Mouse (Mus musculus) cerebellum, adult 2 months (tissue): ENCODE data around the gene Pcp4l1. TPM values are rescaled to one million over a fixed set of nuclear protein-coding genes. Genes with fewer than 3 reads are reported as not detected.

Experiments used
- DNase-seq, 2 experiments: peaks; one replicate each; pipeline ENCODE4 v3.0.0; 2021
- H3K27ac ChIP-seq: fragments of 200-500 bp; 2 replicates; pipeline ENCODE4 v1.5.1; 2012; ENCODE audit warnings: low read length, control low read depth, inconsistent platforms; ENCODE audit not compliant: insufficient read depth
- H3K27me3 ChIP-seq: fragments of 200-500 bp; 2 replicates; pipeline ENCODE4 v1.6.1; 2012; ENCODE audit warnings: inconsistent platforms, mild to moderate bottlenecking, low read length, moderate library complexity; ENCODE audit not compliant: control insufficient read depth, insufficient read depth
- H3K4me1 ChIP-seq: fragments of 200-500 bp; 2 replicates; pipeline ENCODE4 v1.6.1; 2011; ENCODE audit warnings: low read length; ENCODE audit not compliant: control insufficient read depth, insufficient read depth
- H3K4me3 ChIP-seq: fragments of 200-500 bp; replicated peaks from 2 replicates; pipeline ENCODE3; 2011; ENCODE audit warnings: mild to moderate bottlenecking, low read depth, low read length, control low read depth; ENCODE audit not compliant: insufficient read depth
- CTCF ChIP-seq: fragments of 200-500 bp; IDR thresholded peaks from 2 replicates; pipeline ENCODE4 v1.5.1; 2011; ENCODE audit warnings: low read depth, mild to moderate bottlenecking, control low read depth, low read length, moderate library complexity, borderline replicate concordance; ENCODE audit not compliant: insufficient read depth
- POLR2A ChIP-seq: fragments of 200-500 bp; IDR thresholded peaks from 2 replicates; pipeline ENCODE4 v1.6.1; 2011; ENCODE audit warnings: low read length, control low read depth, borderline replicate concordance; ENCODE audit not compliant: insufficient read depth
- WGBS: fragments of 180-500 bp; shearing (Covaris S2); methylation state at CpG from one replicate; pipeline ENCODE4 v1.1.7; 2018; 5-methylcytosine and 5-hydroxymethylcytosine counted together
- polyA plus RNA-seq: library from polyadenylated mRNA; depleted of rRNA; stranded (reverse); fragments of >200 nt; gene quantifications from 2 replicates; pipeline ENCODE4 v1.2.3, GENCODE M21; 2012

Pcp4l1 gene
- polyA plus RNA-seq, 1 experiment, result 252 TPM

- no peak within 1 kb of the TSS for H3K27ac ChIP-seq
- DNase-seq, result no peak
- no peaks in the 10 kb centered on the region for H3K27me3 ChIP-seq
- WGBS, result 84% methylated on average over 5 of the region's 5 CpGs
- no peak within 1 kb of the TSS for H3K4me3 ChIP-seq
- H3K4me1 ChIP-seq, result no peaks in the 10 kb centered on the region
- TF ChIP-seq CTCF, result no peak
- TF ChIP-seq POLR2A, result no peak
Observed at GRCm38 (mm10) chr1:171224857-171225256, 28.8 kb upstream of the Pcp4l1 start, which contains the start of gene Apoa2. Gene Apoa2 (plus strand): TSS chr1:171225054.

- 89% methylated on average over 2 of the region's 2 CpGs for WGBS
- H3K4me3 ChIP-seq, result no peak overlapping the region
- H3K4me1 ChIP-seq, result no peaks in the 10 kb centered on the region
- TF ChIP-seq CTCF, result no peak
- no peak for DNase-seq
- no peaks in the 10 kb centered on the region for H3K27me3 ChIP-seq
- H3K27ac ChIP-seq, result no peak overlapping the region
Observed at GRCm38 (mm10) chr1:171223796-171224195, 27.7 kb upstream of the Pcp4l1 start.

- H3K4me3 ChIP-seq, result no peak overlapping the region
- DNase-seq, result no peak
- 80% methylated on average over 6 of the region's 6 CpGs for WGBS
- H3K27me3 ChIP-seq, result no peaks in the 10 kb centered on the region
- no peak for TF ChIP-seq CTCF
- no peak for TF ChIP-seq POLR2A
- no peak overlapping the region for H3K27ac ChIP-seq
- H3K4me1 ChIP-seq, result no peaks in the 10 kb centered on the region
Observed at GRCm38 (mm10) chr1:171223168-171223567, 27.1 kb upstream of the Pcp4l1 start.

GRCm38 (mm10) chr1:171222238-171223155 is 26.4 kb upstream of the Pcp4l1 start, which contains the start of gene Tomm40l:
Gene Tomm40l (minus strand): TSS chr1:171222514.
- H3K27me3 ChIP-seq, result no peaks in the 10 kb centered on the region

GRCm38 (mm10) chr1:171221281-171222193 is 25.5 kb upstream of the Pcp4l1 start:
- Histone ChIP-seq H3K4me1 (no peaks in the 10 kb centered on the region), H3K4me3 (peak overlapping the region; percentile 89), H3K27ac (peak overlapping the region; percentile 35; the same call in 1 of the 2 replicates), H3K27me3 (no peaks in the 10 kb centered on the region)
- 5% methylated on average over 22 of the region's 22 CpGs for WGBS
- TF ChIP-seq POLR2A, result no peak
- DNase-seq, result peak; percentile 27 to 29

More at GRCm38 (mm10) chr1:171222238-171223155, 26.4 kb upstream of the Pcp4l1 start, which contains the start of gene Tomm40l:
- DNase-seq, result peak; percentile 93 to 99
- WGBS, result 2% methylated on average over 28 of the region's 28 CpGs
- no peaks in the 10 kb centered on the region for H3K4me1 ChIP-seq
- peak within 1 kb of the TSS; percentile 89 for H3K4me3 ChIP-seq
- peak within 1 kb of the TSS; percentile 35; the same call in 1 of the 2 replicates for H3K27ac ChIP-seq
- peak; percentile 48; the same call in 1 of the 2 replicates for TF ChIP-seq POLR2A
- TF ChIP-seq CTCF, result peak; percentile 30; the same call in 1 of the 2 replicates

GRCm38 (mm10) chr1:171220871-171221270 is 24.8 kb upstream of the Pcp4l1 start:
- DNase-seq, result peak; percentile 82 to 87
- peak overlapping the region; percentile 31 for H3K4me3 ChIP-seq
- peak; percentile 91 for TF ChIP-seq CTCF
- TF ChIP-seq POLR2A, result no peak
- no peaks in the 10 kb centered on the region for H3K27me3 ChIP-seq
- WGBS, result 2% methylated on average over 10 of the region's 10 CpGs
- no peaks in the 10 kb centered on the region for H3K4me1 ChIP-seq
- no peak overlapping the region for H3K27ac ChIP-seq

GRCm38 (mm10) chr1:171216241-171216955 is 20.3 kb upstream of the Pcp4l1 start:
- no peaks in the 10 kb centered on the region for H3K27me3 ChIP-seq
- no peaks in the 10 kb centered on the region for H3K4me1 ChIP-seq
- DNase-seq, result no peak
- TF ChIP-seq POLR2A (no peak), CTCF (no peak)
- no peak overlapping the region for H3K4me3 ChIP-seq
- WGBS, result 84% methylated on average over 18 of the region's 18 CpGs
- H3K27ac ChIP-seq, result no peak overlapping the region
